ENCODE assay signal across 21 mouse cellular contexts in genomic region chr19:45159491-45159890, GRCm38 (mm10). TPM values are rescaled to one million over a fixed set of nuclear protein-coding genes. Genes with fewer than 3 reads are reported as not detected.
"Had no signal": no experiment of that assay in that cellular context is flagged by ENCODE, and none has a peak within 500 bp of the region (broad histone marks: within the 10 kb centered on the region; RNA-seq: fewer than 3 reads in every experiment).

No protein-coding gene starts in this region.

- H3K36me3 ChIP-seq: limb, embryonic 13.5 days; liver, embryonic 12.5 days; liver, embryonic 15.5 days; lung, embryonic 15.5 days; midbrain, embryonic 12.5 days; stomach, embryonic 15.5 days had no signal

- H3K9ac ChIP-seq: limb, embryonic 13.5 days; liver, embryonic 12.5 days; liver, embryonic 15.5 days; lung, embryonic 15.5 days; midbrain, embryonic 12.5 days; stomach, embryonic 15.5 days had no signal

- ATAC-seq: liver, embryonic 12.5 days had no signal

- H3K4me2 ChIP-seq: limb, embryonic 13.5 days; liver, embryonic 12.5 days; liver, embryonic 15.5 days; lung, embryonic 15.5 days; midbrain, embryonic 12.5 days; stomach, embryonic 15.5 days had no signal

- H3K4me1 ChIP-seq: liver, embryonic 12.5 days; midbrain, embryonic 12.5 days had no signal

- H3K4me3 ChIP-seq: left cerebral cortex, adult 2 months; limb, embryonic 13.5 days; liver, embryonic 12.5 days; liver, embryonic 15.5 days; lung, embryonic 15.5 days; megakaryocyte, embryonic 14.5 days; midbrain, embryonic 12.5 days; stomach, embryonic 15.5 days had no signal

- DNase-seq: kidney, adult 11 months; kidney, adult 8-10 months; kidney, postnatal 36 days; layer of hippocampus, postnatal 36 days; liver; lung, adult 18-20 months; lung, postnatal 10 days; lung, postnatal 36 days; thymus, postnatal 25 days had no signal

- H3K9me3 ChIP-seq: limb, embryonic 13.5 days; liver, embryonic 12.5 days; liver, embryonic 15.5 days; lung, embryonic 15.5 days; megakaryocyte, embryonic 14.5 days; midbrain, embryonic 12.5 days; stomach, embryonic 15.5 days had no signal

- H3K27ac ChIP-seq: left cerebral cortex, adult 2 months; limb, embryonic 13.5 days; liver, embryonic 12.5 days; liver, embryonic 15.5 days; lung, embryonic 15.5 days; midbrain, embryonic 12.5 days; stomach, embryonic 15.5 days had no signal

RNA-seq across cellular contexts. Expression of gene Tlx1, which starts 9.0 kb away (rescaled TPM):
- polyA plus RNA-seq: kidney, embryonic 16.5 days; liver, embryonic 12.5 days; liver, embryonic 15.5 days; lung, embryonic 15.5 days; midbrain, postnatal 0 days; neural tube, embryonic 14.5 days; small intestine, adult 2 months had no signal
